Mouse (Mus musculus): ENCODE measurements around the gene Cfap97.
A peak's percentile ranks its signal among the peaks of the same experiment; 100 is the strongest.

DNA sequence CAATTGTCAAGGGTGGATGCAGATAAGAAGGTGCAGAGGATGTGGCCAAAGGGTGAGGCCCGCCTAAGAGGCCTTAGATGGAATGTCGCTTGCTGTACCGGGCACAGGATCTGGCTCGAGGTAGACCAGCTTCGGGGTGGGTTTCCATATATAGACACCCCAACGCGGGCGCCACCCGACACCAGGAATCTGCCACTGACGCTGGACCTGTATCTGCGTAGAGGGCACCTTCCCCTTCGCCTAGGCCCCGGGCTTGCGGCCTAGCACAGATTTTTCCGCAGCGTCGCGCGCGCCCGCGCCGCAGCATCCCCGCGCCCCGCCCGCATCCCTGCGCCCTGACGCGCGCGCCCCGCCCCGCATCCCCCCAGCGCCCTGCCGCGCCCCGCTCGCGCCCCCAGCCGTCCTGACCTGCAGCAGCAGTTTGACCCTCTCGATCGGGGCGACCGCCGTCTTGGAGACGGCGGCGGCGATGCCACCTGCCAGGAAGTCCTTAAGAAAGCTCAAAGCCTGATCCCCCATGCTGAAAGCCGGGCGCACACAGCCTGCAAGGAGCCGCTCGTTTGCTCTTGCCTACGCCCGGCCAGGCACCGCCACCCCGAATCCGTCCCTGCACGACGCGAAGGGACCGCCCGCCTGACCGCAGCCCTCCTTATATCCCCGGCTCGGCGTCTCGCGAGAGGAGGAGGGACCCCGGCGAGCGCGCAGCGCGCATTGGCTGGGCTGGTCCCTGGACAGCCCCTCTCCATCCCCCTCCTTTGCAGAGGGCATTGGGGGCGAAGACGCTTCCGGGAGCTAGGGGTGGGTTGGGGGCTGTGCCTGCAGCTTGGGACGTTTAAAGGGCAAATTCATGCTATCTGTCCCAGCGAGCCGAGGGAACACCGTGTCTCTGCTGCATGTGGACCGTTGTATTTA is 59.1 kb downstream of the Cfap97 start, which contains the start of gene Slc25a4:
- TF ChIP-seq CTCF (IDR thresholded peaks at IDR 0.05; ENCODE audit: insufficient read depth, low read length) (no peak), POLR2A (IDR thresholded peaks at IDR 0.05; ENCODE audit: borderline replicate concordance, extremely low read depth, low read depth, low read length) (peak; percentile 99)

Measured in lung, adult 2 months (tissue).